Mouse (Mus musculus) CH12.LX (cell line): Measurements from ENCODE around the gene AW551984. TPM values are rescaled to one million over a fixed set of nuclear protein-coding genes. Genes with fewer than 3 reads are reported as not detected.

Experiments
- DNase-seq: peaks from one replicate; pipeline ENCODE4 v3.0.0-alpha.2; 2013; ENCODE audit errors: extremely low read depth
- H3K27ac ChIP-seq: 2 replicates; pipeline ENCODE4 v1.5.1; 2012; ENCODE audit warnings: low read depth, mild to moderate bottlenecking, control low read depth, moderate library complexity; ENCODE audit not compliant: insufficient read depth
- H3K27me3 ChIP-seq: replicated peaks from 2 replicates; pipeline ENCODE3; 2012; ENCODE audit warnings: inconsistent platforms
- H3K36me3 ChIP-seq, 2 experiments: replicated peaks in 1 of 2; 2 replicates each; pipeline versions ENCODE3 to v1.6.1; 2012; ENCODE audit warnings: inconsistent platforms in 1 of 2, low read length in 1 of 2, mild to moderate bottlenecking in 1 of 2, mixed read lengths in 1 of 2, moderate library complexity in 1 of 2; ENCODE audit not compliant: control insufficient read depth in 1 of 2, insufficient read depth in 1 of 2
- H3K4me1 ChIP-seq, 2 experiments: 2 replicates each; pipeline ENCODE4 v1.6.1; 2012; ENCODE audit warnings: inconsistent platforms in 1 of 2, moderate library complexity in 1 of 2; ENCODE audit not compliant: insufficient read depth in 2 of 2, control insufficient read depth in 1 of 2
- H3K4me2 ChIP-seq: 2 replicates; pipeline ENCODE4 v1.6.1; 2012; ENCODE audit warnings: low read depth, mild to moderate bottlenecking, control low read depth; ENCODE audit not compliant: poor library complexity, insufficient read depth, severe bottlenecking
- H3K4me3 ChIP-seq, 3 experiments: fragments of 150-350 bp in 1 of 3; sonication (generic) in 1 of 3; replicated peaks in 1 of 3; 2 replicates each; pipeline versions ENCODE3 to v1.5.1; 2011 to 2012; ENCODE audit warnings: low read depth in 2 of 3, low read length in 2 of 3, mild to moderate bottlenecking in 2 of 3, moderate library complexity in 2 of 3, control low read depth in 1 of 3, improper control_type of control experiment in 1 of 3, inconsistent platforms in 1 of 3, mixed read lengths in 1 of 3; ENCODE audit not compliant: poor library complexity in 1 of 3
- H3K79me2 ChIP-seq: replicated peaks from 2 replicates; pipeline ENCODE4 v1.6.1; 2012; ENCODE audit warnings: mild to moderate bottlenecking, moderate library complexity; ENCODE audit not compliant: control insufficient read depth, poor library complexity, insufficient read depth, severe bottlenecking; ENCODE audit errors: extremely low read depth
- H3K9ac ChIP-seq: 2 replicates; pipeline ENCODE4 v1.6.1; 2012; ENCODE audit warnings: low read depth, mild to moderate bottlenecking, control low read depth, moderate library complexity; ENCODE audit not compliant: insufficient read depth
- H3K9me3 ChIP-seq: replicated peaks from 2 replicates; pipeline ENCODE3; 2012; ENCODE audit warnings: low read length, inconsistent platforms, mixed read lengths
- BHLHE40 ChIP-seq: IDR thresholded peaks from 2 replicates; pipeline ENCODE4 v1.6.1; 2011; ENCODE audit warnings: mild to moderate bottlenecking, low read depth, low read length, improper control_type of control experiment
- JUN ChIP-seq: IDR thresholded peaks from 2 replicates; pipeline ENCODE4 v1.6.1; 2011; ENCODE audit warnings: low read depth, mild to moderate bottlenecking, low read length, improper control_type of control experiment, moderate library complexity; ENCODE audit not compliant: insufficient read depth
- KAT2A ChIP-seq: IDR thresholded peaks from 2 replicates; pipeline ENCODE4 v1.6.1; 2012; ENCODE audit warnings: low read length, improper control_type of control experiment, inconsistent platforms; ENCODE audit not compliant: insufficient replicate concordance
- MAZ ChIP-seq: IDR thresholded peaks from 2 replicates; pipeline ENCODE4 v1.6.1; 2012; ENCODE audit warnings: low read depth, mild to moderate bottlenecking, inconsistent platforms, low read length, improper control_type of control experiment, moderate library complexity
- RAD21 ChIP-seq: IDR thresholded peaks from 2 replicates; pipeline ENCODE4 v1.6.1; 2011; ENCODE audit warnings: low read depth, mild to moderate bottlenecking, low read length, improper control_type of control experiment, moderate library complexity
- TCF12 ChIP-seq: IDR thresholded peaks from 2 replicates; pipeline ENCODE4 v1.6.1; 2014; ENCODE audit warnings: low read depth, mild to moderate bottlenecking, inconsistent platforms, low read length, improper control_type of control experiment
- UBTF ChIP-seq: IDR thresholded peaks from 2 replicates; pipeline ENCODE4 v1.6.1; 2012; ENCODE audit warnings: low read depth, mild to moderate bottlenecking, inconsistent platforms, low read length, improper control_type of control experiment, moderate library complexity
- USF1 ChIP-seq: IDR thresholded peaks from 2 replicates; pipeline ENCODE4 v1.6.1; 2014; ENCODE audit warnings: low read depth, mild to moderate bottlenecking, inconsistent platforms, low read length, improper control_type of control experiment
- dilution Hi-C: fragments of 300-500 bp; cut with MboI; formaldehyde crosslinking; loops from 2 replicates; pipeline ENCODE4 v1.14.3; 2020; ENCODE audit warnings: low sequenced_read_pairs; ENCODE audit not compliant: extremely low pct_unique_long_range_greater_than_20kb, extremely low pct_ligation_motif_present
- in situ Hi-C: fragments of 300-500 bp; cut with MboI; formaldehyde crosslinking; loops from 3 replicates; pipeline ENCODE4 v1.14.3; 2019; ENCODE audit warnings: low sequenced_read_pairs, low pct_ligation_motif_present, low pct_unique_long_range_greater_than_20kb, mixed read lengths
- polyA plus RNA-seq: library from polyadenylated mRNA; unstranded; fragments of >175 nt; gene quantifications from 2 replicates; pipeline ENCODE4 v1.2.1, GENCODE M21; 2012; ENCODE audit warnings: low read depth; ENCODE audit not compliant: insufficient read length
- total RNA-seq, 2 experiments: library from RNA; depleted of rRNA; stranded (reverse); fragments of 300-350 nt in 1 of 2; fragments of >200 nt in 1 of 2; gene quantifications; 2 replicates each; pipeline ENCODE4 v1.2.3; 2012 to 2014

The AW551984 gene
- total and polyA plus RNA-seq, 3 experiments = not detected

- dilution Hi-C loops = no loop called here
- TF ChIP-seq JUN = no peak
- no peak for TF ChIP-seq UBTF
- TF ChIP-seq BHLHE40 = no peak
- TF ChIP-seq USF1 = no peak
- no peak for TF ChIP-seq KAT2A
- TF ChIP-seq, all 38 proteins: peak for 0
- Histone ChIP-seq H3K79me2 (no peaks in the 10 kb centered on the region), H3K36me3 (no peaks in the 10 kb centered on the region), H3K4me3 (no peak within 1 kb of the TSS), H3K27me3 (no peaks in the 10 kb centered on the region), H3K27ac (no peak within 1 kb of the TSS), H3K9ac (no peak within 1 kb of the TSS), H3K9me3 (no peaks in the 10 kb centered on the region), H3K4me1 (no peaks in the 10 kb centered on the region), H3K4me2 (no peak within 1 kb of the TSS)
- DNase-seq = no peak
- in situ Hi-C loops = no loop called here
These were observed 50.3 kb downstream of the AW551984 start, which contains the start of gene Olfr958 for GRCm38 (mm10) chr9:39553946-39554345. TSS of gene Olfr958 (minus strand) at chr9:39554054.

- no peak for DNase-seq
- Histone ChIP-seq H3K79me2 (no peaks in the 10 kb centered on the region), H3K9ac (no peak overlapping the region), H3K4me2 (no peak overlapping the region), H3K9me3 (no peaks in the 10 kb centered on the region), H3K4me3 (no peak overlapping the region)
- dilution Hi-C loops = no loop called here
- TF ChIP-seq RAD21 = no peak
- no peak for TF ChIP-seq JUN
- TF ChIP-seq TCF12 = no peak
- TF ChIP-seq MAZ = no peak
- TF ChIP-seq, all 38 proteins: peak for 0
- no peak overlapping the region for H3K27ac ChIP-seq
- H3K4me1 ChIP-seq = no peaks in the 10 kb centered on the region
- H3K36me3 ChIP-seq = no peaks in the 10 kb centered on the region
- in situ Hi-C loops = no loop called here
- H3K27me3 ChIP-seq = no peaks in the 10 kb centered on the region
These were observed 53.4 kb downstream of the AW551984 start for GRCm38 (mm10) chr9:39550806-39551205.

Other genes starting within 250 kb of the AW551984 start
- gene Olfr951, start 217.0 kb downstream of the AW551984 start, total RNA-seq (2012; rRNA removed) = not detected in 2 replicates
- not detected in 2 replicates for gene Olfr951, start 217.0 kb downstream of the AW551984 start, total RNA-seq (2014; rRNA removed)
- gene Olfr951, start 217.0 kb downstream of the AW551984 start, polyA plus RNA-seq = not detected in 2 replicates
- gene Olfr952, start 177.3 kb downstream of the AW551984 start, total RNA-seq (2012; rRNA removed) = not detected in 2 replicates
- not detected in 2 replicates for gene Olfr952, start 177.3 kb downstream of the AW551984 start, total RNA-seq (2014; rRNA removed)
- gene Olfr952, start 177.3 kb downstream of the AW551984 start, polyA plus RNA-seq = not detected in 2 replicates
- gene Olfr954, start 147.7 kb downstream of the AW551984 start, total RNA-seq (2012; rRNA removed) = not detected in 2 replicates
- gene Olfr954, start 147.7 kb downstream of the AW551984 start, total RNA-seq (2014; rRNA removed) = not detected in 2 replicates
- not detected in 2 replicates for gene Olfr954, start 147.7 kb downstream of the AW551984 start, polyA plus RNA-seq
- gene Olfr955, start 132.5 kb downstream of the AW551984 start, total RNA-seq (2012; rRNA removed) = not detected in 2 replicates
- not detected in 2 replicates for gene Olfr955, start 132.5 kb downstream of the AW551984 start, total RNA-seq (2014; rRNA removed)
- gene Olfr955, start 132.5 kb downstream of the AW551984 start, polyA plus RNA-seq = not detected in 2 replicates
- not detected in 2 replicates for gene Olfr44, start 110.4 kb downstream of the AW551984 start, total RNA-seq (2012; rRNA removed)
- not detected in 2 replicates for gene Olfr44, start 110.4 kb downstream of the AW551984 start, total RNA-seq (2014; rRNA removed)
- not detected in 2 replicates for gene Olfr44, start 110.4 kb downstream of the AW551984 start, polyA plus RNA-seq
- gene Olfr957, start 88.6 kb downstream of the AW551984 start, total RNA-seq (2012; rRNA removed) = not detected in 2 replicates
- not detected in 2 replicates for gene Olfr957, start 88.6 kb downstream of the AW551984 start, total RNA-seq (2014; rRNA removed)
- gene Olfr957, start 88.6 kb downstream of the AW551984 start, polyA plus RNA-seq = not detected in 2 replicates
- not detected in 2 replicates for gene Olfr958, start 50.3 kb downstream of the AW551984 start, total RNA-seq (2012; rRNA removed)
- gene Olfr958, start 50.3 kb downstream of the AW551984 start, total RNA-seq (2014; rRNA removed) = not detected in 2 replicates
- not detected in 2 replicates for gene Olfr958, start 50.3 kb downstream of the AW551984 start, polyA plus RNA-seq
- gene Olfr959, start 28.8 kb downstream of the AW551984 start, total RNA-seq (2012; rRNA removed) = not detected in 2 replicates
- gene Olfr959, start 28.8 kb downstream of the AW551984 start, total RNA-seq (2014; rRNA removed) = not detected in 2 replicates
- gene Olfr959, start 28.8 kb downstream of the AW551984 start, polyA plus RNA-seq = not detected in 2 replicates
- not detected in 2 replicates for gene Olfr148, start 6.3 kb upstream of the AW551984 start, total RNA-seq (2012; rRNA removed)
- not detected in 2 replicates for gene Olfr148, start 6.3 kb upstream of the AW551984 start, total RNA-seq (2014; rRNA removed)
- not detected in 2 replicates for gene Olfr148, start 6.3 kb upstream of the AW551984 start, polyA plus RNA-seq
- not detected in 2 replicates for gene Olfr960, start 17.0 kb upstream of the AW551984 start, total RNA-seq (2012; rRNA removed)
- not detected in 2 replicates for gene Olfr960, start 17.0 kb upstream of the AW551984 start, total RNA-seq (2014; rRNA removed)
- gene Olfr960, start 17.0 kb upstream of the AW551984 start, polyA plus RNA-seq = not detected in 2 replicates
- not detected in 2 replicates for gene Olfr961, start 40.7 kb upstream of the AW551984 start, total RNA-seq (2012; rRNA removed)
- not detected in 2 replicates for gene Olfr961, start 40.7 kb upstream of the AW551984 start, total RNA-seq (2014; rRNA removed)
- not detected in 2 replicates for gene Olfr961, start 40.7 kb upstream of the AW551984 start, polyA plus RNA-seq
- not detected in 2 replicates for gene Olfr963, start 62.8 kb upstream of the AW551984 start, total RNA-seq (2012; rRNA removed)
- gene Olfr963, start 62.8 kb upstream of the AW551984 start, total RNA-seq (2014; rRNA removed) = not detected in 2 replicates
- not detected in 2 replicates for gene Olfr963, start 62.8 kb upstream of the AW551984 start, polyA plus RNA-seq
- gene Olfr149, start 102.7 kb upstream of the AW551984 start, total RNA-seq (2012; rRNA removed) = not detected in 2 replicates
- gene Olfr149, start 102.7 kb upstream of the AW551984 start, total RNA-seq (2014; rRNA removed) = not detected in 2 replicates
- not detected in 2 replicates for gene Olfr149, start 102.7 kb upstream of the AW551984 start, polyA plus RNA-seq
- gene Olfr965, start 107.0 kb upstream of the AW551984 start, total RNA-seq (2012; rRNA removed) = not detected in 2 replicates
- gene Olfr965, start 107.0 kb upstream of the AW551984 start, total RNA-seq (2014; rRNA removed) = not detected in 2 replicates
- not detected in 2 replicates for gene Olfr965, start 107.0 kb upstream of the AW551984 start, polyA plus RNA-seq
- gene Olfr150, start 126.6 kb upstream of the AW551984 start, total RNA-seq (2012; rRNA removed) = not detected in 2 replicates
- gene Olfr150, start 126.6 kb upstream of the AW551984 start, total RNA-seq (2014; rRNA removed) = not detected in 2 replicates
- gene Olfr150, start 126.6 kb upstream of the AW551984 start, polyA plus RNA-seq = not detected in 2 replicates
- gene Olfr967, start 141.8 kb upstream of the AW551984 start, total RNA-seq (2012; rRNA removed) = not detected in 2 replicates
- gene Olfr967, start 141.8 kb upstream of the AW551984 start, total RNA-seq (2014; rRNA removed) = not detected in 2 replicates
- gene Olfr967, start 141.8 kb upstream of the AW551984 start, polyA plus RNA-seq = not detected in 2 replicates
- gene Olfr968, start 178.8 kb upstream of the AW551984 start, total RNA-seq (2012; rRNA removed) = not detected in 2 replicates
- gene Olfr968, start 178.8 kb upstream of the AW551984 start, total RNA-seq (2014; rRNA removed) = not detected in 2 replicates
- not detected in 2 replicates for gene Olfr968, start 178.8 kb upstream of the AW551984 start, polyA plus RNA-seq
- not detected in 2 replicates for gene Olfr969, start 186.5 kb upstream of the AW551984 start, total RNA-seq (2012; rRNA removed)
- gene Olfr969, start 186.5 kb upstream of the AW551984 start, total RNA-seq (2014; rRNA removed) = not detected in 2 replicates
- not detected in 2 replicates for gene Olfr969, start 186.5 kb upstream of the AW551984 start, polyA plus RNA-seq
- not detected in 2 replicates for gene Olfr970, start 204.5 kb upstream of the AW551984 start, total RNA-seq (2012; rRNA removed)
- not detected in 2 replicates for gene Olfr970, start 204.5 kb upstream of the AW551984 start, total RNA-seq (2014; rRNA removed)
- not detected in 2 replicates for gene Olfr970, start 204.5 kb upstream of the AW551984 start, polyA plus RNA-seq
- gene Olfr971, start 232.5 kb upstream of the AW551984 start, total RNA-seq (2012; rRNA removed) = not detected in 2 replicates
- gene Olfr971, start 232.5 kb upstream of the AW551984 start, total RNA-seq (2014; rRNA removed) = not detected in 2 replicates
- gene Olfr971, start 232.5 kb upstream of the AW551984 start, polyA plus RNA-seq = not detected in 2 replicates